Mouse (Mus musculus) liver, embryonic 14.5 days (tissue): Measurements from ENCODE around the gene Cep152.

Source experiments
- CTCF ChIP-seq: IDR thresholded peaks from 2 replicates; pipeline ENCODE4 v1.5.1; 2016; ENCODE audit warnings: antibody characterized with exemption, low read depth, control low read depth
- EP300 ChIP-seq: IDR thresholded peaks from 2 replicates; pipeline ENCODE4 v1.6.1; 2016; ENCODE audit warnings: antibody characterized with exemption, low read depth

- TF ChIP-seq CTCF (no peak), EP300 (no peak)
Observed at GRCm38 (mm10) chr2:125655391-125655790, 30.5 kb upstream of the Cep152 start.
